In the genomic region with DNA sequence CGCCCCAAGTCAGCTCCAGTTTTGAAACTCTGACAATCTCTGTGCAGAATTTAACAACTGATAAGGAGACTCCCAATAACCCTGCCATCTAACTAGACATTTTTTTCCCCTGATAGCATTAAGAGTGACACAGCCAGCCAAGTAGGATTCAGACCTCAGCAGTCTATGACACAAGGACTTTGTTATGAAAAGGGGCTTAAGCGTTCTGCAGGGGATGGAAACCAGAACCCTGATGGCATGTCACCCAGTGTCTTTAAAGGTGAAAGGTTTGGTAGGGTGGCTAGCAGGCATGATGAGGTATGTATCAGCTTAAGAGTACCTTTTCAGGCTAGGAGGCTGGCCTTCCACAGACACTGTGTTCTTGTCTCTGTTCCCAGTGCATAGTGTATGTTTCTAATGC, we compare ENCODE assay signal across 23 mouse cellular contexts.
"Had no signal": no experiment of that assay in that cellular context is flagged by ENCODE, and none has a peak within 500 bp of the region (broad histone marks: within the 10 kb centered on the region; RNA-seq: fewer than 3 reads in every experiment).

No protein-coding gene starts in this region.

- H3K4me1 ChIP-seq: hindbrain, embryonic 13.5 days; hindbrain, embryonic 15.5 days; kidney, embryonic 15.5 days; limb, embryonic 15.5 days; liver, embryonic 12.5 days had no signal

- DNase-seq: forebrain, postnatal 0 days; gastrocnemius, postnatal 14 days; gastrocnemius, postnatal 36 days; kidney, adult 11 months; kidney, adult 2 months; kidney, adult 9 months; kidney, postnatal 14 days; kidney, postnatal 36 days; layer of hippocampus, adult 9-11 months; layer of hippocampus, postnatal 36 days; left cerebral cortex, postnatal 4 days; lung, adult 18-20 months had no signal

- H3K9ac ChIP-seq: forebrain, postnatal 0 days; hindbrain, embryonic 13.5 days; hindbrain, embryonic 15.5 days; kidney, embryonic 15.5 days; limb, embryonic 13.5 days; limb, embryonic 15.5 days; liver, embryonic 12.5 days; liver, embryonic 14.5 days had no signal

- H3K27ac ChIP-seq: hindbrain, embryonic 13.5 days; hindbrain, embryonic 15.5 days; hindbrain, postnatal 0 days; kidney, embryonic 15.5 days; kidney, postnatal 0 days; limb, embryonic 13.5 days; limb, embryonic 15.5 days; liver, embryonic 12.5 days; liver, embryonic 14.5 days had no signal

- H3K4me3 ChIP-seq: hindbrain, embryonic 13.5 days; hindbrain, embryonic 15.5 days; kidney, embryonic 15.5 days; limb, embryonic 13.5 days; limb, embryonic 15.5 days; liver, embryonic 12.5 days had no signal

- H3K9me3 ChIP-seq: hindbrain, embryonic 13.5 days; hindbrain, embryonic 15.5 days; kidney, embryonic 15.5 days; limb, embryonic 13.5 days; limb, embryonic 15.5 days; liver, embryonic 12.5 days had no signal

- H3K36me3 ChIP-seq: hindbrain, embryonic 13.5 days; hindbrain, embryonic 15.5 days; kidney, embryonic 15.5 days; limb, embryonic 13.5 days; limb, embryonic 15.5 days; liver, embryonic 12.5 days had no signal

- H3K27me3 ChIP-seq: hindbrain, embryonic 13.5 days; hindbrain, embryonic 15.5 days; kidney, embryonic 15.5 days; limb, embryonic 13.5 days; limb, embryonic 15.5 days; liver, embryonic 12.5 days had no signal

- ATAC-seq: forebrain, postnatal 0 days; hindbrain, postnatal 0 days; intestine, embryonic 16.5 days; liver, embryonic 12.5 days had no signal

- H3K4me2 ChIP-seq: heart, embryonic 11.5 days; hindbrain, embryonic 13.5 days; hindbrain, embryonic 15.5 days; kidney, embryonic 15.5 days; limb, embryonic 13.5 days; limb, embryonic 15.5 days; liver, embryonic 12.5 days had no signal
